Mouse (Mus musculus) cortical plate, adult 2 months (tissue): ENCODE data around the gene Ppp1r12b.
A peak's percentile ranks its signal among the peaks of the same experiment; 100 is the strongest.

Experiments used
- CTCF ChIP-seq: fragments of 200-500 bp; IDR thresholded peaks from 2 replicates; pipeline ENCODE4 v1.5.1; 2011; ENCODE audit warnings: mild to moderate bottlenecking, control low read depth, low read length; ENCODE audit not compliant: insufficient read depth; ENCODE audit errors: extremely low read depth
- POLR2A ChIP-seq: fragments of 200-500 bp; IDR thresholded peaks from 2 replicates; pipeline ENCODE4 v1.6.1; 2011; ENCODE audit warnings: mild to moderate bottlenecking, low read length, control low read depth; ENCODE audit not compliant: insufficient read depth; ENCODE audit errors: extremely low read depth

GRCm38 (mm10) chr1:134725276-134725675 is 230.5 kb downstream of the Ppp1r12b start:
- TF ChIP-seq CTCF (peak; percentile 48), POLR2A (no peak)
